In the genomic region with DNA sequence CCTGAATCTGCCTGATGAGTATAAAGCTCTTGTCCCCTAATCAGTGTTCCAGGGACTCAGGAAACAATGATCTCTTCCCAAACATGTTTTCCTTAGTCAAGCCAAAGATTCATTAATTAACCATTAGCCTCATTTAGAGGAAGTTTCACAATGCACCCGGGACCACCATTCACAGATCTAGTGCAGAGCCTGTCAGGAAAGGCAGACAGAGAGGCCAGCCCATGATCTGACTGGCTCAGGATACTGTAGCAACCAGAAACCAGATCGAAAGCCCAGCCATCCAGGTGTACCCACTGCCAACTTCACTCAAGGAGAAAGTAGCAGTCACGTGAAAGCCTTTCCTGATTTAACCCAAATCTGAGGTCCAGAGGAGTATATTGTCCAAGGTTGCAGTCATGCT, we compare ENCODE assay signal across 27 mouse cellular contexts. TPM values are rescaled to one million over a fixed set of nuclear protein-coding genes. Genes with fewer than 3 reads are reported as not detected.
DNase-seq lines count a peak whose midpoint lies in the region; ATAC-seq lines count a peak whose summit lies in the region.
"Had no signal": no experiment of that assay in that cellular context is flagged by ENCODE, and none has a peak within 500 bp of the region (broad histone marks: within the 10 kb centered on the region; RNA-seq: fewer than 3 reads in every experiment).

No protein-coding gene starts in this region.

- peaks cover 12% of the 10 kb centered on the region; the same call in 1 of the 2 replicates for H3K4me1 ChIP-seq in forebrain, embryonic 14.5 days (ENCODE audit: control insufficient read depth, insufficient read depth, low read length)
- H3K4me1 ChIP-seq in forebrain, embryonic 13.5 days, result peaks cover 8% of the 10 kb centered on the region; the same call in 1 of the 2 replicates
- H3K4me1 ChIP-seq in hindbrain, embryonic 15.5 days (replicated peaks), result no peaks in the 10 kb centered on the region
- H3K4me1 ChIP-seq in hindbrain, embryonic 12.5 days, result no peaks in the 10 kb centered on the region
- H3K4me1 ChIP-seq: embryonic facial prominence, embryonic 10.5 days; embryonic facial prominence, embryonic 13.5 days; heart, embryonic 10.5 days; heart, embryonic 13.5 days; hindbrain, embryonic 13.5 days had no signal

- no peaks in the 10 kb centered on the region for H3K36me3 ChIP-seq in forebrain, embryonic 14.5 days (ENCODE audit: control insufficient read depth, insufficient read depth, low read length)
- H3K36me3 ChIP-seq in forebrain, embryonic 13.5 days (ENCODE audit: poor library complexity, severe bottlenecking), result no peaks in the 10 kb centered on the region
- no peaks in the 10 kb centered on the region for H3K36me3 ChIP-seq in hindbrain, embryonic 15.5 days
- H3K36me3 ChIP-seq in hindbrain, embryonic 12.5 days, result no peaks in the 10 kb centered on the region
- H3K36me3 ChIP-seq: embryonic facial prominence, embryonic 10.5 days; embryonic facial prominence, embryonic 13.5 days; heart, embryonic 10.5 days; heart, embryonic 13.5 days; hindbrain, embryonic 13.5 days had no signal

- no peak for ATAC-seq in forebrain, embryonic 14.5 days
- ATAC-seq in forebrain, embryonic 13.5 days, result no peak
- ATAC-seq in hindbrain, embryonic 15.5 days (ENCODE audit: low FRiP score, low read depth), result no peak
- no peak for ATAC-seq in hindbrain, embryonic 12.5 days (ENCODE audit: low FRiP score)
- ATAC-seq: hindbrain, postnatal 0 days; inflammation-experienced regulatory T-cells, adult 6 months; intestine, embryonic 16.5 days; Patski had no signal

- H3K9ac ChIP-seq in forebrain, embryonic 14.5 days (ENCODE audit: low read length), result no peak overlapping the region
- no peak overlapping the region for H3K9ac ChIP-seq in forebrain, embryonic 13.5 days
- no peak overlapping the region for H3K9ac ChIP-seq in hindbrain, embryonic 15.5 days
- no peak overlapping the region for H3K9ac ChIP-seq in hindbrain, embryonic 12.5 days
- H3K9ac ChIP-seq: embryonic facial prominence, embryonic 13.5 days; heart, embryonic 13.5 days; hindbrain, embryonic 13.5 days had no signal

- DNase-seq in forebrain, embryonic 14.5 days (ENCODE audit: low spot score), result peak; percentile 33
- DNase-seq in retina, embryonic 14.5 days (ENCODE audit: low spot score), result peak; percentile 23
- DNase-seq in heart, postnatal 4 days, result no peak
- DNase-seq: adrenal gland, adult 2 months; adrenal gland, postnatal 14 days; cerebellum, adult 11-12 months; cerebellum, adult 8-10 months; cerebellum, postnatal 36 days; embryo, embryonic 11 days; gastrocnemius, postnatal 10 days; gastrocnemius, postnatal 36 days; heart, adult 2 months; heart, postnatal 14 days; kidney, adult 18-20 months had no signal

- no peaks in the 10 kb centered on the region for H3K27me3 ChIP-seq in forebrain, embryonic 14.5 days (replicated peaks; ENCODE audit: control insufficient read depth, insufficient read depth, low read length)
- no peaks in the 10 kb centered on the region for H3K27me3 ChIP-seq in forebrain, embryonic 13.5 days
- no peaks in the 10 kb centered on the region for H3K27me3 ChIP-seq in hindbrain, embryonic 15.5 days
- no peaks in the 10 kb centered on the region for H3K27me3 ChIP-seq in hindbrain, embryonic 12.5 days
- H3K27me3 ChIP-seq: embryonic facial prominence, embryonic 13.5 days; heart, embryonic 13.5 days; hindbrain, embryonic 13.5 days had no signal

- 19% methylated on average over 3 of the region's 3 CpGs for WGBS in forebrain, embryonic 14.5 days
- 39% methylated on average over 3 of the region's 3 CpGs for WGBS in forebrain, embryonic 13.5 days
- 62% methylated on average over 3 of the region's 3 CpGs for WGBS in hindbrain, embryonic 15.5 days
- WGBS in hindbrain, embryonic 12.5 days, result 79% methylated on average over 3 of the region's 3 CpGs

- no peaks in the 10 kb centered on the region for H3K9me3 ChIP-seq in forebrain, embryonic 14.5 days (replicated peaks; ENCODE audit: control insufficient read depth, low read length)
- H3K9me3 ChIP-seq in forebrain, embryonic 13.5 days (replicated peaks), result no peaks in the 10 kb centered on the region
- H3K9me3 ChIP-seq in hindbrain, embryonic 15.5 days, result no peaks in the 10 kb centered on the region
- H3K9me3 ChIP-seq in hindbrain, embryonic 12.5 days (replicated peaks), result no peaks in the 10 kb centered on the region
- H3K9me3 ChIP-seq: embryonic facial prominence, embryonic 10.5 days; embryonic facial prominence, embryonic 13.5 days; heart, embryonic 10.5 days; heart, embryonic 13.5 days; hindbrain, embryonic 13.5 days had no signal

- H3K4me3 ChIP-seq in forebrain, embryonic 14.5 days (ENCODE audit: low read depth, low read length), result no peak overlapping the region
- H3K4me3 ChIP-seq in forebrain, embryonic 13.5 days, result no peak overlapping the region
- H3K4me3 ChIP-seq in hindbrain, embryonic 15.5 days, result no peak overlapping the region
- no peak overlapping the region for H3K4me3 ChIP-seq in hindbrain, embryonic 12.5 days
- H3K4me3 ChIP-seq: embryonic facial prominence, embryonic 10.5 days; embryonic facial prominence, embryonic 13.5 days; erythroblast, embryonic 14.5 days; heart, adult 2 months; heart, embryonic 10.5 days; heart, embryonic 13.5 days; hindbrain, embryonic 13.5 days had no signal

- no peak overlapping the region for H3K27ac ChIP-seq in forebrain, embryonic 14.5 days (ENCODE audit: low read depth, low read length)
- H3K27ac ChIP-seq in forebrain, embryonic 13.5 days, result no peak overlapping the region
- 0 out of 2 replicates have a peak overlapping the region, but pooled peaks have one; percentile 20 for H3K27ac ChIP-seq in hindbrain, embryonic 15.5 days (replicated peaks)
- no peak overlapping the region for H3K27ac ChIP-seq in hindbrain, embryonic 12.5 days
- H3K27ac ChIP-seq: embryonic facial prominence, embryonic 10.5 days; embryonic facial prominence, embryonic 13.5 days; heart, adult 2 months; heart, embryonic 10.5 days; heart, embryonic 13.5 days; hindbrain, embryonic 13.5 days; hindbrain, postnatal 0 days had no signal

- no peak overlapping the region for H3K4me2 ChIP-seq in forebrain, embryonic 14.5 days (ENCODE audit: low read length)
- no peak overlapping the region for H3K4me2 ChIP-seq in forebrain, embryonic 13.5 days
- no peak overlapping the region for H3K4me2 ChIP-seq in hindbrain, embryonic 15.5 days
- no peak overlapping the region for H3K4me2 ChIP-seq in hindbrain, embryonic 12.5 days (replicated peaks)
- H3K4me2 ChIP-seq: embryonic facial prominence, embryonic 13.5 days; heart, embryonic 13.5 days; hindbrain, embryonic 13.5 days had no signal

RNA-seq across cellular contexts. Expression of gene Plxna2, which starts 44.1 kb away (rescaled TPM):
- 54.7 and 65.7 TPM in 2 replicates for polyA plus RNA-seq in forebrain, embryonic 14.5 days (2014; fragmentation: Nextera tagmentation; extraction: Ambion mirVana)
- 46.9 and 55.8 TPM in 2 replicates for polyA plus RNA-seq in forebrain, embryonic 13.5 days (2015; fragmentation: Nextera tagmentation; extraction: Ambion mirVana)
- polyA plus RNA-seq in hindbrain, embryonic 15.5 days (2015; fragmentation: Nextera tagmentation; extraction: Ambion mirVana), result 30.7 and 32.8 TPM in 2 replicates
- 27.9 and 32.3 TPM in 2 replicates for polyA plus RNA-seq in hindbrain, embryonic 12.5 days (2016; fragmentation: Nextera tagmentation; extraction: Ambion mirVana)
- 10 to 100 TPM; 23.7 to 24.7 TPM for total RNA-seq in heart, postnatal 4 days (2021)
